Mouse (Mus musculus) ovary, adult 2 months (tissue): ENCODE data around the gene Gm36245. TPM values are rescaled to one million over a fixed set of nuclear protein-coding genes. Genes with fewer than 3 reads are reported as not detected.

Experiments used
- polyA plus RNA-seq: library from polyadenylated mRNA; depleted of rRNA; stranded (reverse); fragments of >200 nt; gene quantifications from 2 replicates; pipeline ENCODE4 v1.2.3, GENCODE M21; 2012; rRNA removed

Gm36245 gene
- not detected in 2 replicates for polyA plus RNA-seq

GRCm38 (mm10) chr15:77598958-77599357 is at the start of gene Gm36245:
Gm36245 (plus strand) TSS chr15:77599258.

GRCm38 (mm10) chr15:77561792-77562191 is 37.3 kb upstream of the Gm36245 start, which contains the start of gene 1700025B11Rik:
1700025B11Rik (minus strand) TSS chr15:77561892.

GRCm38 (mm10) chr15:77595961-77596360 is 3.1 kb upstream of the Gm36245 start, which contains the start of gene Apol10b:
Apol10b (minus strand) TSS chr15:77596125.

DNA sequence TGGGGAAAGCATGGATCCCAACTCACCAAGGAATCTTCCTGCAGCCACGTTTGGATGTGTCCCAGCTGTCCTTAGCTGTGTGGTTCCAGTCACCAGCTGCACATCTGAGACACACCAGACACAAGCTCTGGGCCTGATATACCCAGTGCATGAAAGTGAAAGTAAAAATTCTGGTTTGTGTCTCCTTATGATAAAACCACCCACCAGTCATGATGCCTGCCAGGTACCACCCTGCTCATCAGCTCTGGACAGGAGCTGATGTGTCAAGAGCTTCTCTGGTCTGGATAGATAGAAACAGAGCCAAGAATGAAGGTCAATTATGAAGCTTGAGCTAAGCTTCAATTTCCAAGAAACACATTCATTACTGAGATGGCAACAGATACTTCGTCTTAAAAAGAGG is 44.1 kb downstream of the Gm36245 start, which contains the start of gene Apol11b:
Gene Apol11b, minus strand, starts transcription at position 111 of the 400 bp plus-strand sequence.

Other genes starting within 250 kb of the Gm36245 start
- 0.79 and 1.0 TPM in 2 replicates for gene Apol7a, start 200.1 kb upstream of the Gm36245 start, polyA plus RNA-seq
- gene Apol9a, start 188.1 kb upstream of the Gm36245 start, polyA plus RNA-seq = 4.2 TPM in 2 replicates
- 0.12 and 0.51 TPM in 2 replicates for gene Apol7b, start 151.8 kb upstream of the Gm36245 start, polyA plus RNA-seq
- not detected in 2 replicates for gene Apol10a, start 122.2 kb upstream of the Gm36245 start, polyA plus RNA-seq
- gene Apol11a, start 91.0 kb upstream of the Gm36245 start, polyA plus RNA-seq = 0.07 TPM in 1 of 2 replicates, not detected in the other
- 0.24 and 0.35 TPM in 2 replicates for gene Apol7c, start 65.9 kb upstream of the Gm36245 start, polyA plus RNA-seq
- not detected in 2 replicates for gene 1700025B11Rik, start 37.4 kb upstream of the Gm36245 start, polyA plus RNA-seq
- 0.28 and 0.31 TPM in 2 replicates for gene Apol10b, start 3.1 kb upstream of the Gm36245 start, polyA plus RNA-seq
- gene Apol11b, start 44.0 kb downstream of the Gm36245 start, polyA plus RNA-seq = not detected in 2 replicates
- gene Apol7e, start 99.6 kb downstream of the Gm36245 start, polyA plus RNA-seq = 2.0 and 3.4 TPM in 2 replicates
- gene Apol9b, start 129.8 kb downstream of the Gm36245 start, polyA plus RNA-seq = 4.3 and 4.8 TPM in 2 replicates
- gene Apol8, start 157.7 kb downstream of the Gm36245 start, polyA plus RNA-seq = 0.07 TPM in 1 of 2 replicates, not detected in the other
- 92.0 and 93.0 TPM in 2 replicates for gene Myh9, start 242.9 kb downstream of the Gm36245 start, polyA plus RNA-seq